Mouse (Mus musculus): ENCODE results near the gene Ogfrl1.
"Not testable (repeated sequence)": the region's sequence is repeated elsewhere in the genome, so short reads cannot be mapped to it uniquely, and the experiment has no call there.

Ogfrl1 gene

GRCm38 (mm10) chr1:23397623-23398022 is at the start of gene Ogfrl1:
Gene Ogfrl1, minus strand, starts transcription at chr1:23397772.
- no peak for DNase-seq (ENCODE audit: low spot score)

GRCm38 (mm10) chr1:23445736-23446424 is 48.3 kb upstream of the Ogfrl1 start:
- DNase-seq (ENCODE audit: low spot score), result no peak

GRCm38 (mm10) chr1:23433612-23434011 is 36.0 kb upstream of the Ogfrl1 start:
- DNase-seq (ENCODE audit: low spot score), result no peak

GRCm38 (mm10) chr1:23426447-23426846 is 28.9 kb upstream of the Ogfrl1 start:
- DNase-seq (ENCODE audit: low spot score), result no peak

GRCm38 (mm10) chr1:23418941-23419340 is 21.4 kb upstream of the Ogfrl1 start:
- DNase-seq (ENCODE audit: low spot score), result no peak

GRCm38 (mm10) chr1:23418059-23418458 is 20.5 kb upstream of the Ogfrl1 start:
- no peak for DNase-seq (ENCODE audit: low spot score)

- no peak for DNase-seq (ENCODE audit: low spot score)
Observed at GRCm38 (mm10) chr1:23417562-23417961, 20.0 kb upstream of the Ogfrl1 start.

GRCm38 (mm10) chr1:23411533-23411932 is 14.0 kb upstream of the Ogfrl1 start:
- no peak for DNase-seq (ENCODE audit: low spot score)

GRCm38 (mm10) chr1:23409960-23410359 is 12.4 kb upstream of the Ogfrl1 start:
- no peak for DNase-seq (ENCODE audit: low spot score)

GRCm38 (mm10) chr1:23402401-23402800 is 4.8 kb upstream of the Ogfrl1 start:
- no peak for DNase-seq (ENCODE audit: low spot score)

- DNase-seq (ENCODE audit: low spot score), result no peak
Observed at GRCm38 (mm10) chr1:23399552-23399951, 2.0 kb upstream of the Ogfrl1 start.

GRCm38 (mm10) chr1:23394356-23394755 is 3.2 kb downstream of the Ogfrl1 start:
- not testable (repeated sequence) for DNase-seq (ENCODE audit: low spot score)

GRCm38 (mm10) chr1:23391744-23392143 is 5.8 kb downstream of the Ogfrl1 start:
- no peak for DNase-seq (ENCODE audit: low spot score)

- DNase-seq (ENCODE audit: low spot score), result no peak
Observed at GRCm38 (mm10) chr1:23384326-23384725, 13.2 kb downstream of the Ogfrl1 start.

- peak; percentile 91 for DNase-seq (ENCODE audit: low spot score)
Observed at GRCm38 (mm10) chr1:23382806-23383653, 14.5 kb downstream of the Ogfrl1 start.

GRCm38 (mm10) chr1:23382461-23382805 is 15.1 kb downstream of the Ogfrl1 start:
- DNase-seq (ENCODE audit: low spot score), result peak; percentile 41

- DNase-seq (ENCODE audit: low spot score), result no peak
Observed at GRCm38 (mm10) chr1:23382037-23382436, 15.5 kb downstream of the Ogfrl1 start.

- DNase-seq (ENCODE audit: low spot score), result no peak
Observed at GRCm38 (mm10) chr1:23379911-23380740, 17.4 kb downstream of the Ogfrl1 start.

- no peak for DNase-seq (ENCODE audit: low spot score)
Observed at GRCm38 (mm10) chr1:23379321-23379720, 18.3 kb downstream of the Ogfrl1 start.

- DNase-seq (ENCODE audit: low spot score), result no peak
Observed at GRCm38 (mm10) chr1:23377572-23377971, 20.0 kb downstream of the Ogfrl1 start.

GRCm38 (mm10) chr1:23374156-23374555 is 23.4 kb downstream of the Ogfrl1 start:
- DNase-seq (ENCODE audit: low spot score), result no peak

- DNase-seq (ENCODE audit: low spot score), result no peak
Observed at GRCm38 (mm10) chr1:23365614-23366013, 32.0 kb downstream of the Ogfrl1 start.

GRCm38 (mm10) chr1:23352895-23353294 is 44.7 kb downstream of the Ogfrl1 start:
- no peak for DNase-seq (ENCODE audit: low spot score)

Measured in testis, postnatal 14 days (tissue).